Mouse (Mus musculus): ENCODE measurements around the gene Tpcn2.

DNA sequence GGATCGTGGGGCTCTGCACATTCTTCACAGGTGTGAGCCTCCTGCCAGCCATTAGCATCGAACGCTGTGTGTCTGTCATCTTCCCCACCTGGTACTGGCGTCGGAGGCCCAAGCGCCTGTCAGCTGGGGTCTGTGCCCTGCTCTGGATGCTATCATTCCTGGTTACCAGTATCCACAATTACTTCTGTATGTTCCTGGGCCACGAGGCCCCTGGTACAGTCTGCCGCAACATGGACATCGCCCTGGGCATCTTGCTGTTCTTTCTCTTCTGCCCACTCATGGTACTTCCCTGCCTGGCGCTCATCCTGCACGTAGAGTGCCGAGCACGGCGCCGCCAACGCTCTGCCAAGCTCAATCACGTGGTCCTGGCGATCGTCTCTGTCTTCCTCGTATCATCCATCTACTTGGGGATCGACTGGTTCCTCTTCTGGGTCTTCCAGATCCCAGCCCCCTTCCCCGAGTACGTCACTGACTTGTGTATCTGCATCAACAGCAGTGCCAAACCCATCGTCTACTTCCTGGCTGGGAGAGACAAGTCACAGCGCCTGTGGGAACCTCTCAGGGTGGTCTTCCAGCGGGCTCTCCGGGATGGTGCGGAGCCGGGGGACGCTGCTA, 24.4 kb upstream of the Tpcn2 start:
- TF ChIP-seq CTCF (IDR thresholded peaks at IDR 0.05; ENCODE audit: low read depth): no peak
- TF ChIP-seq EP300 (IDR thresholded peaks at IDR 0.05; ENCODE audit: low read depth): no peak
